Mouse (Mus musculus): ENCODE results near the gene Draxin.

GRCm38 (mm10) chr4:148051046-148051776, 79.3 kb downstream of the Draxin start:
- TF ChIP-seq CTCF (IDR thresholded peaks at IDR 0.05; ENCODE audit: control insufficient read depth, insufficient read depth, low read length): no peak
- no peak for TF ChIP-seq POLR2A (IDR thresholded peaks at IDR 0.05; ENCODE audit: borderline replicate concordance, control insufficient read depth, low read depth, low read length)
